Mouse (Mus musculus): ENCODE results near the gene Odf3l2.

The Odf3l2 gene

DNA sequence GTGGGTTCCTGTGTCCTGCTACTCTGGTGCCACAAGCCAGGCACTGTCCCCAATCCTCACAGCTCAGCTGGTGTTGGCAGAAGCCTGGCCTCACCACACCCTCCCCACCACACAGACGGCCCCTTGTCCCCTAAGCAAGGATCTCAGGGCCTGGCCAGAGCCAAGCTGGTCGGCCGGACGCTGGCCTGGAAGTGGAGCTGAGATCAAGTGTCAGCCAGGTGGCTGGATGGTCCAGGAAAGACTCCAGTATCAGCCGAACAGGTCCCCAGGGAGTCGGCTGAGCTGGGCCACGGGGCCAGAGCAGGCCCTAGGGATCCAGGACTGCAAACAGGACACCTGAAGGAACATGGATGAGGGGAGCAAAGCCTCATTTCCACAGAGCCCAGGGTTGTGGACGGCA, at the start of gene Odf3l2:
TSS of gene Odf3l2 (minus strand) at position 28 of the 400 bp plus-strand sequence.
- no peak for DNase-seq (ENCODE audit: low spot score)

DNA sequence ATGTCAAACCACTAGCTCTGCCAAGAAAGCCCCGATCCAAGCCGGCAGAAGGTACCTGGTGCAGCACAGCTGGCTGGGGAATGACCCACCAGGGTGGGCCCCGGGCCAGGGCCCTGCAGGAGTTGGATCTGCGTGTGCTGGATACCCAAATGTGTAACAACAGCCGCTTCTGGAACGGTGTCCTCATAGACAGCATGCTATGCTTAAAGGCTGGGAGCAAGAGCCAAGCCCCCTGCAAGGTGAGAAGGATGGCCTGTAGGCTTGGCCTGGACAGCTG, 48.8 kb upstream of the Odf3l2 start:
- no peak for DNase-seq (ENCODE audit: low spot score)

DNA sequence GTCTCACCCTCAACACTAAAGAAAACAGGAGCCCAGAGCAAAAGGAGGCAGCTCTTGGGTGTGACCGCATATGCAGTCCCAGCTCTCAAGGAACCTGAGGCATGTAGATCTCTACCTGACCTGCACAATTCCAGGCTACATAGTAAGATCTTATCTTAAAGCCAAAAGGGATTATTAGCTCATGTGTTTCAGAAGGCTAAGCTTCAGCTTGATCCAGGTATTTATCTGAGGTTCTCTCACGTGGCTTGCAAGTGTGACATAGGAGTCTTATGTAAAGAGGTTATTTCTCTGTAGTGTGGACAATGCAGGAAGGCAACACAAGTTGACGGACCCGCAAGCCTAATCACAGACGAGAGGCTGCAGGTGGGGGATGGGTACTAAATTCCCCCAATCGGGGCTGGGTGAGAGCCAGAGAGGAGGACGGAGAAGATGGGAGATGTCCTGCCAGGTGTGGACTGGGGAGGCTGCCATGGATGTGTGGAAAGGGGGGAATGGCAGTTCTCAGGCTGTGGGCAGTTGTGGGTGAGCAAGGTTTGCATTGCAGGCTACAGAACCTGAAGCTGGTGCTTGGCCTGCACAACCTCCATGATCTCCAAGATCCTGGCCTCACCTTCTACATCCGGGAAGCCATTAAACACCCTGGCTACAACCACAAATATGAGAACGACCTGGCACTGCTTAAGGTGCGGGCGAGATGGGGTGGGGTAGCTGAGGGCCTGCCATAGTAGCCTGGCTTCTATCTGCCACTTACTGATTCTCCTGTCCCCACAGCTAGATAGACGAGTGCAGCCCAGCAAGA, 48.2 kb upstream of the Odf3l2 start:
- DNase-seq (ENCODE audit: low spot score) = no peak

DNA sequence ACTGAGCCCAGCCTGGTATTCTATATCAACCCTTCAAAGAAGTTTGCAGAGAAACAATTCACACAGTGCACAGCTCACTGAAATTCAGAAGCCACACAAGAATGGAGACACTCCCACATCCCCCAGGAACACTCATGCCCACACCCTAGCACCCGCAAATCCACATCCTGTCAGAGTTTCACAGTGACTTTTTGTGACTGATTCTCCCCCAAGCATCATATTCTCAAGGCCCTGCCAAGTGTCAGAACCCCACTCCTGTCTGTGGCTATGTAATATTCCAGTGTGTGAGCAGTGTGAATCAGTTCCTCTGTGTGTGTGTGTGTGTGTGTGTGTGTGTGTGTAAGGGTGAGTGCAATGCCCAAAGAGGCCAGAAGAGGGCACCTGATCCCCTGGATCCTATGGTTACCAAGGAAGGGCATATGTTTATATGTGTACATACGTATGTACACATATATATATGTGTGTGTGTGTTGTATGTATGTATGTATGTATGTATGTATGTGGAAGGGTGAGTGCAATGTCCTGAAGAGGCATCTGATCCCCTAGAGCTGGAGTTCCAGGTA, 46.5 kb upstream of the Odf3l2 start:
- DNase-seq (ENCODE audit: low spot score) = no peak

DNA sequence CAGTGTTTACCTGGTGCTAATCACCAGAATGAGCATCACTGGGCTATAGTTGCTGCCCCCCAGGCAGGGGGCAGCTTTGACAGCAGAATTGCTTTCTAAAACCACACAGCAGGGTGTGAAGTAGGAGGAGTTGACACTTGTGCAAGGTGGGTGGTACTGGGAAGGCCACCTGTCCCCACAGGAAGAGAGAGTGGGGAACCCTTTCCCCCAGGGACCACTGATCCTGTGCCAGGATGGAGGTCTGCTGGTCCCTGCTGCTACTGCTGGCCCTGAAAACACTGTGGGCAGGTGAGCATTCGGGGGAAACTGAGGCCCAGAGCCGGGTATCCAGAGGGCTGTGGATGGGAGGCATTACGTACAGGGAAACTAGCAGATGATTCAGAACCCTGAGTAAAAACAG, 43.6 kb upstream of the Odf3l2 start:
- no peak for DNase-seq (ENCODE audit: low spot score)

DNA sequence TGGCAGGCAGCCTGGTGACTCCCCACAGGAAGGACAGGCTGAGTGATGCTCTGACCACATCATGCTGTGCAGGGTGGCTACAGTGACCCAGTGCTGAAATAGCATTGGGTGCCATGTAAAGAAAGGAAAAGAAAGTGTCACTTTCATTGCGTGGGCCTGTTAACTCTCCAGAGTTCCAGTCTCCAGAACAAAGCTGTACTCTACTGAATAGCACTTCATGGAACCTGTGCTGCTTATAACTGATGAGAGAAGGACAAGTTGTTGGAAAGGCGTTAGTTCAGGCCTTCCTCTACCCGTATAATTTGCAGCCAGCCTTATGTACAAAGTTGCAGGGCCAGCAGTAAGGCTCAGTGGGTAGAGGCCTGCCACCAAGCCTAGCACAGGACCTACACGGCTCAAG, 43.2 kb upstream of the Odf3l2 start, which contains the start of gene Gzmm:
TSS of gene Gzmm (plus strand) at position 301 of the 400 bp plus-strand sequence.
- no peak for DNase-seq (ENCODE audit: low spot score)

DNA sequence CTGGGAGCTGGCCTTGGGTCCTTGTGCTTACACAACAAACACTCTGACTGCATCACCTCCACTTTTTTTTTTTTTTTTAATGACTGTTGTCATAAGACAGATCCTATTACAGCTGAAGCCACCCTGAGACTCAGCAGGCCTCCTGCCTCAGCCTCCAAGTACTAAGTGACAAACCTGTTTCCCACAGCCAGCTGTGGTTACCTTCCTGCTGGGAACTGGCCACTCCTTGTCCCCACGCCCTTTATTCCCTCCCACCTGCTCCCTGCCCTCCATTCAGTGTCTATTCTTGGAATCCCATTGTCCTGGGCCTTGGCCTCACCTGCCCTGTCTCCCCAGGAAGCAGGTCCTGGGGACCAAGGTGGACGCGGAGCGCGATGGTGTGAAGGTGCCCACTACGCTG, 42.0 kb upstream of the Odf3l2 start:
- no peak for DNase-seq (ENCODE audit: low spot score)

DNA sequence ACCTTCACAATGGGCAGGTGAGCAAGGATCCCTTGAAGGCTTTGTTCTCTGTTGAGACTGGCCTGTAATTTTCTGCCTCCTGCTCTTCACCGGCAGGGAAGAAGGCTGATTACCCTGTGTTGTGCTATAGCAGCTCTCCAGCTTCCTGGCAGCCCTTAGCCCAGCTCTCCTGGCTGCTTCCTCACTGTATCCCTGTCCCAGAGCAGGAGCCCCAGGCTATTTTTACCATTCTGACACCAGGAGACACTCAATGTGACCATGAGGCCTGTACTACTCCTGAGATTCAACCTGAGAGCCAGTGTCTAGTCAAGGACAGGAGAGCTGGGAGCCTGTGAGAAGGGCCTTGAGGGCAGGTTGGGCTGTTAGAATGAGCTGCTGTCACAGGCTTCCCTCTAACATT, 41.2 kb upstream of the Odf3l2 start:
- no peak for DNase-seq (ENCODE audit: low spot score)

DNA sequence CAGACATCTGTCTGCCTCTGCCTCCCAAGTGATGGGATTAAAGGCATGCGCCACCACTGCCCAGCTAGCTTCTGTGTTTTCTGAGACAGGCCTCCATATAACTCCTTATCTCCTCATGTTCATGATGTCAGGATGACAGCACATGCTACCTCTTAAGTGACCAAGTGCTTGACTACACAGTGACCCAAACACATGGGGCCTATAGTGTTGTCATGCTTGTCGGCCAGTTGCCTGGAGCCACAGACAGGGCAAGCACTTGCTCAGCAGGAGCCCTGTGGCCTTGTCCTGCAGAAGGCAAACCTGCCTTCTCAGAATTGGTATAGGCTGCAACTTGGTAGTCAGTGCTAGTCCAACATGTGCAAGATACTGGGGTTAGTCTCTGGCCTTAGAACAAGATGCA, 40.7 kb upstream of the Odf3l2 start:
- no peak for DNase-seq (ENCODE audit: low spot score)

DNA sequence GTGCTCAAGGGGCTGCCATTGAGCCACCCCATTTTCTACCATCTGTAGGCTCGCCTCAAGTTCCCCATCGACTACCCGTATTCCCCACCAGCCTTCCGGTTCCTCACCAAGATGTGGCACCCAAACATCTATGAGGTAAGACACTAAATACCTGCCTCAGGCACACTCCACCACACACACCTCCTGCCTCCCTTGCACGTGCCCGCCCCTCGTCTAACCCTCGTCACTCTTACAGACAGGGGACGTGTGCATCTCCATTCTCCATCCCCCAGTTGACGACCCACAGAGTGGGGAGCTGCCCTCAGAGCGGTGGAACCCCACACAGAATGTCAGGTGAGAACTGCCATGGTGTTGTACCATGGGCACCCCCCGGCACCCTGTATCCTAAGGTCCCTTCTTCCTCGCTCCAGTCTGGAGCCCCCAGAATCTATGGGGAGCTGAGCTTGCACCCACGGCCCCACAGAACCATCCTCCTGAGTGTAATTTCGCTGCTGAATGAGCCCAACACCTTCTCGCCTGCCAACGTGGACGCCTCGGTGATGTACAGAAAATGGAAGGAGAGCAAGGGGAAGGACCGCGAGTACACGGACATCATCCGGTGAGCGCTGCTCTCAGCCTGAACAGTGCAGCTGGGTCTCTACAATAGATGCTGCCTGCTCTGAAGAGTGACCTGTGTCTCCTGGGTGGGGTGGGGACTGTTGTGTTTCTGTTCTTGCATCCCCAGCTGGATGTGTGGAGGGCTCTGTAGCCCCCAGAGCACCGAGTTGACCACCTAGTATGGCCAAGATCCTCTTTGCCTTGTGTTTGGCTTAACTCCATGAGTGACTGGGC, 39.4 kb upstream of the Odf3l2 start:
- DNase-seq (ENCODE audit: low spot score) = no peak

DNA sequence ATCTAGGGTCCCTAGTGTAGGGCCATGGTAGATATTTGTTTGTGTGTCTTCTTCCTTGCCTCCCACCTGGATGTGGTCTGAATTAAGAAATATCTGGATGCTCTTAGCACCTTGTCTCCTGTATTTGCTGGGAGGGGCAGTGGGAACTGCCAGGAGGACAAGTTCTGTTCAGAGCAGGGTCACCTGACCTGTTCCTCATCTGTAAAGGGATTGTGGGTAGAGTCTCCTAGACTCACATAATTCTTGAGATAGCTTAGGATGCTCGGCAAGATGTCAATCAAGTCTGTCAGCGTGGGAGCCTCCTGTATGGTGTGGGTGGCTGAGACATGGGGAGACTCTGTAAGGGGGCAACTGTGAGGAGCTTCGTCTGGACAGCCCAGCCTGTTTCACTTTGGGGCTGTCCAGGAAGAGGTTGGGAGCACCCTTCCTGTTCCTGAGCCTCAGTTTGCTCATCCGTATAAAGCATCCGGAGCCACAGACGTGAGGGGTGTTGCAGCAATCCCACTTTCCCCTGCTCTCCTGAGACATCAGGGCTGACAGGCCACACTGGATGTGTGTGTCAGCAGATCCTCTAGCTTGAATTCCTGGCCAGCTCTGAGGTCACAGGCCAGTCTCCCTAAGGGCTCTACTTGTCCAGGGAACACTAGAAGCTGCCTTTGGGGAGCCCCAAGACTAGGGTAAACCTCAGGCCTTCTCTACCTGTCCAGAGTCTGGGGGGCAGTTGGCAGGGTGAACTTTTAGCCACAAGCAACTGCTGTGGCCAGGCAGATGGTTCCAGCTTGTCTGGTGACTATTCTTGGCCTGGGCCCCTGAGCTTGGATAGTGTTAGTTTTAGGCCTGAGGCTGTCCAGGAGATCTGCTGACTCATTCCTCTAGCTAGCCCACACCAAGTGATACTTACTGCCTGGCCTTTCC, 38.4 kb upstream of the Odf3l2 start:
- DNase-seq (ENCODE audit: low spot score) = no peak

DNA sequence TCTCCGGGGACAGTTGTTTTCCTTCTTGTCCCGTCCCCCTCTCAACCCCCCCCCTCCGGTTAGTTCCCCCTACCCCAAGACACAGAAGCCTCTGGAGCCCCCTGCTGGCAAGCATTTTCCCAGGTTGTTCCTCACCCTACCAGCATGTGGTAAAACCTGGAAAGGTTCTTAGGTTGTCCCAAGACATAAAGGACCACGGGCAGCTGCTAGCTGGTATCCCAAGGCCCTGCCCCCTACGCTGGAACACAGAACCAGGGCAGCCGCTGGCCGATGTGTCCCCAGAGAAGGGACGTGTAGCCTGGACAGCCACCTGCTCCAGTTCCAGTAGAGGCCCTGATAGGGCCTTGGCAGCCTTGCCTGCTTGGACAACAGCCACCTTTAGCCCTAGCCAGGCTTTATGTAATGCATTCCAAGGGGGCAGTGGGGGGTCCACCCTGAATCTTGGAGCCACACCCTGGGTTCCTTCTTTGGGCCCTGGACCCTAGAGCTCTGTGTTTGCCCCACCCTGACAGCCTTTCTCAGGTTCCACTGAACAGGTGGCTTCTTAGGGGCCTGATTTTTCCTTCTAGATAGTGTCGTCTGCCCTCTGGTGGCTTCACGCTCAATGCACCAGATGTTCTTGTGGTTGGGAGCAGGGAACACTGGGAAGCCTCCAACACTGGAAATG, 37.5 kb upstream of the Odf3l2 start:
- no peak for DNase-seq (ENCODE audit: low spot score)

DNA sequence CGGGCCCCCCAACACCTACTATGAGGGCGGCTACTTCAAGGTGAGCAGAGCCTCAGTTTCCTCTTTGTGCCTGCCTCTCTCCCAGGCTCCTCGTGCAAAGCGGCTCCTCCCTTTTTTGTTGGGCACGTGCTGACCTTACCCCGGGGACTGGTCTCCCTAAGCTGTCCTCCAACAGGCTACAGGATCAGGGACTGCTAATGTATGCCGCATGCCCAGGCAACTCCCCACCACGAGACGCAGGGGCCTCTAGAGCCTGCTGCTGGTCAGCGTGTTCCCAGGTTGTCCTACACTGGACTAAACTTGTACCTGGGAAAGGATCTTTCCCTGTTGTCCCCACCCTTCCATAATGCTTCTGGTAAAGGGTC, 37.0 kb upstream of the Odf3l2 start:
- no peak for DNase-seq (ENCODE audit: low spot score)

DNA sequence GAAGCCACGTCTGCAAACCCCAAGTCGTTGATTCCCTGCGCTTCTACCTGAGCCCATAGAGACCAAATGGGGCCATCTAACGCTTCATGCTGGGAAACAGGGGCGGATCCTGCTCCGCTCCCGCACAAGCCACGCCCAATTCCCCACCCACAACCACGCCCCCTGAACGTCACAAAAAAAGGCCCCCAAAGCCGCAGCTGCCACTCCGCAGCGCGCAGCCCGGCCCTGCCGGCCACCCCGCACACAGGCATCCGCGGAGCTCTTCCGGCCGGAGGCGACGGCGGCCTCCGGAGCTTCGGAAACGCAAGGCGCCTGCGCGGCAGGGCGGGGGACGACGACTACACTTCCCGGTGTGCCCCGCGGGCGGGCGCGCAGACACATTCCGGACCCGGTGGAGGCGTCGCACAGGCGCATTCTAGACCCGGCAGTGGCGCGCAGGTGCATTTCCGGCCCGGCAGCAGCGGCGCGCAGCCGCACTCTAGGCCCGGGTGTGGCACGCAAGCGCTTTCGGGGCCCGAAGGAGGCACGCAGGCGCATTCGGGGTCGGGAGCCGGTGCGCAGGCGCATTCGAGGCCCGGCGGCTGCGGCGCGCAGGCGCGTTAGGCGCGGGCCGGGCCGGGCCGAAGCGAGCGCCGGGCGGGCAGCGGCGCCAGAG, 36.2 kb upstream of the Odf3l2 start, which contains the start of gene Cdc34:
TSS of gene Cdc34 (plus strand) at position 605 of the 655 bp plus-strand sequence.
- DNase-seq (ENCODE audit: low spot score) = peak; percentile 96

DNA sequence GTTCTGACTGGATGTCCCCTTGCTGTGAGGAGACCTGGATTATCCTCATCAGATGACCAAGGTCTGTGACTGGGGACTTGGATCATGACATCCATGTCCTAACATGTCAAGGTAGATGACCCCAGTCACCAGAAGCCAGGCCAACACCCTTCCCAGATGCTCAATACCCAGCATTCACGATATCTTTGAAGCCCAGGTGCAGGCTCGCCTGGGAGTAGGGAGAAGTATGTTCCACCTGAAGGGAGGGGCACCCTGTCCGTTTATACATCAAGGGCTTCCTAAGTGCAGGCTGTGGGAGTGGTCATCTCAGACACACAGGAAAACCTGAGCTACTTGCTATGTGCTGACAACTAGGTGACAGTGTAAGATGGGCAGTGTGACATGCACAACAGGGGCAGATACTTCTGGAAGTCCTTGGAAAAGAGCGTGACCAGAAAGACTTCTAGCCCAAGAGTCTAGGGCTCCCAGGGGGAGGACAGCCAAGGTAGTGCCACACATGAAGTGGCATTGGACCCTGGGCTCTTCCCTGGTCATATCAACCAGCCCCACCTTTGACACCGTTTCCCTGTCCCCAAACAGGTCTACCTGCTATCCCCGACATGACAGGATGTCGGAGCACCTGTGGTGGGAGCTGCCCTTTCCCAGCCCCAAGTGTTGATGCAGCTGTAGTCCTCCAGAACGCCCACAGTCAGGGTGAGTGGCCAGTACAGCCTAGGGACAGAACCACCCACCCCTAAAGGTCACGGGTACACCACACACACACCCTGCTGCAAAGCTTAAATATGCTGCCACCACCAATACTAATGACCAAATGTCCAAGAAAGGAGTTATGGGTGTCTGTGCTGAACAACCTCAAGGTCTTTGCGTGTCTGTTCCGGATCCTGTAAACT, 35.3 kb upstream of the Odf3l2 start:
- no peak for DNase-seq (ENCODE audit: low spot score)

DNA sequence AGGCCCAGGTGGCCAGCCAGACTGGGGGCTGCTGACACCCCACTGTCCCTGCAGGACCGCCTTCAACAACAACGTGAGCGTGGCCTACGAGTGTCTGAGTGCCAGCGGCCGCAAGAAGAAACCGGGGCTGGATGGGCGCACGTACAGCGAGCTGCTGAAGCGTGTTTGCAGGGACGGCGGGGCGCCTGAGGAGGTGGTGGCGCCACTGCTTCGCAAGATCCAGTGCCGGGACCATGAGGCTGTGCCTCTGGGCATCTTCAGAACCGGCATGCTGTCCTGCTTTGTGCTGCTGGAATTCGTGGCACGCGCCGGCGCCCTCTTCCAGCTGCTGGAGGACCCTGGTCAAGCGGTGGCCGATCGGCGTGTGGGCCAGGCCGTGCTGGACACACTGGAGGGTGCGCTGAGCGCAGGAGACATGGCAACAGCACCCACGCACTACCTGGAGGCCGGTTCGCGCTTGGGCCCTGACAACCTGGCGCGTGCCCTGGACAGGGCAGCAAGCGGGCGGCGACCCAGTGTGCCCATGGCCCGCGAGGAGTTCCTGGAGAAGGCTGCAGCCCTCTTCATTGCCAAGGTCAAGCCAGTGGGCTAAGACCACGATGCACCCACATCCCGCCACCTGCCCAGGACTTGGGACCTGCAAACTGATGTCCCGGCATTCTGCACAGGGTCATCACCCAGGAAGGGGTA, 30.0 kb upstream of the Odf3l2 start:
- no peak for DNase-seq (ENCODE audit: low spot score)

DNA sequence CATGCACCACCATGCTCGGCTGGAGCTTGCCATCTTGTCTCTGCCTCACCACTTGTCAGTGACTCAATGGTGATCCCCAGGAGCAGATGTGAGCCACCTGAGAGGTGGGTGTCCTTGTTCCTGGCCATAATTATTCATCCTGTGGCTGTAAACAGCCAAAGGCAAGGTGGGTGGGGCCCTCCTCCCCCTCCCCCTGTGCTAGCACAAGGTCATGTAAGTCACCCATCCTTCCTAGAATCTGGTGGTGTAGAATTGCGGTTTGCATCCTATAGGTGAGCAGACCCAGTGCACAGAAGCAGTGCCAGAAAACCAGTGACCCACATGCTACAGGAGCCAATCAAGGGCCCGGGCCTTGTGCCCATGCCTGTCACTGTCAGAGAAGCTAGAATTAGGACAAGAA, 27.5 kb upstream of the Odf3l2 start:
- no peak for DNase-seq (ENCODE audit: low spot score)

DNA sequence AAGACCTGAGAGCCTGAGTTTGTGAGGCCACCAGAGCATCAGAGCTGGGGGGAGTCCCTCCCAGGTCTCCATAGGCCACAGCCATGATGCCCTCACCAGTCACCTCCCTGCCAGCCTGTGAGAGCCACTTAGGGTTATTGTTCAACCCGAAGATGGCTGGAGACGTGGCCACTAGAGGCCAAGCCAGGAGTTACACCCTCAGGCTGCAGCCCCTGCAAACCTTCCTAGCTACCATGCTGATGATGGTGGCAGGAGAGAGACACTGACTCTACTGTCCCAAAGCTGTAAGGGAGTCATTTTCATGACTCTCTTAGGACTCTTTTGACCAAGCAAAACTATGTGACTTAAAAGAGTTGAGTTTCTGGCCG, 26.5 kb upstream of the Odf3l2 start:
- DNase-seq (ENCODE audit: low spot score) = no peak

DNA sequence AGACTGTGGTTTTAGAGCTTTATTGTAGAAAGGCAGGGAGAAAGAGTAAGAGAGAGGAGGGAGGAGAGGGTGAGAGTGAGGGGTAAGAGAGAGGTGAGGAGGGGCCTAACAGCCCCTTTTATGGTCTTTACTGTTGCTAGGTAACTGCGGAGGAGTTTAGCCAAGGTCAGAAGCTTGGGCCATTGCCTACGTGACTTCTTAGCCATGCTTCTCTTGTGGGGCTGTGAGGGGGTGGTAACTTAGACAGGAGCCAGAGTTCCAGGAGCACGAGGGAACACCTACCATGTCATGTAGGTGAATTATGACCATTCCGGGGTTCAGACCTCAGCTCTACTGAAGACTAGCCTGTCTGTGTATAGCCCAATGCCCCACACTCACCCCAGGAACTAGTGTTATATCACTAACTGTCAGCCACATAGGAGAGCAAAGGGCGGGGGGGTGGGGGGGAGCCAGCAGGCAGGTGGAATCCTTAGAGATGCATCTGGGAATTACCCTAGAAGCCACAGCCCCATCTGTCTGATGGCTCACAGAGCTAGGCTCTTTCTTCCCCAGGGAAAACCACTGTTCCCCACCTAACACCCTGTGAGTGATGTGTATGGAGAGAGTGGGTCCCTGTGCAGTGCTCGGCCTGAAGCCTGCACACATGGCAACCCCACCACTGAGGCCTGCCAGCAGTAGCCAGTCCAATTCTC, 26.0 kb upstream of the Odf3l2 start:
- no peak for DNase-seq (ENCODE audit: low spot score)
